ENCODE assay signal across 8 mouse cellular contexts in genomic region chr1:119457993-119458605, GRCm38 (mm10). TPM values are rescaled to one million over a fixed set of nuclear protein-coding genes. Genes with fewer than 3 reads are reported as not detected.
DNase-seq lines count a peak whose midpoint lies in the region; ATAC-seq and TF ChIP-seq lines count a peak whose summit lies in the region.

No protein-coding gene starts in this region.

- no peak for TF ChIP-seq EP300 in stomach, postnatal 0 days (optimal IDR thresholded peaks at IDR 0.05)

- DNase-seq in A20 (ENCODE audit: low read depth, low spot score): peak; percentile 71
- peak; percentile 81 for DNase-seq in R1 (ENCODE audit: low read depth, low spot score)
- DNase-seq in cerebellum, postnatal 4 days (ENCODE audit: low spot score in 2 of 2): peak; percentile 37 to 69
- DNase-seq in gastrocnemius, adult 8-10 months (ENCODE audit: low spot score in 2 of 2): peak; percentile 12 to 30
- DNase-seq in kidney, adult 18-20 months: peak; percentile 71
- DNase-seq in limb, embryonic 11.5 days (ENCODE audit: low spot score): peak; percentile 78
- DNase-seq in naive thymus-derived CD4-positive, alpha-beta T cell, adult 2 months (ENCODE audit: low read depth): peak; percentile 72
- peak; percentile 44 for DNase-seq in stomach, postnatal 0 days (ENCODE audit: low spot score)

- no peak overlapping the region for H3K4me2 ChIP-seq in limb, embryonic 11.5 days (ENCODE audit: low read depth, severe bottlenecking)
- peak overlapping the region; percentile 27; the same call in 1 of the 2 replicates for H3K4me2 ChIP-seq in stomach, postnatal 0 days (replicated peaks; ENCODE audit: low read depth)

- WGBS in limb, embryonic 11.5 days: 15% methylated on average over 10 of the region's 10 CpGs
- 6% methylated on average over 10 of the region's 10 CpGs for WGBS in stomach, postnatal 0 days

- peaks cover 6% of the 10 kb centered on the region for H3K4me1 ChIP-seq in limb, embryonic 11.5 days (ENCODE audit: control insufficient read depth, insufficient read depth, low read length)
- no peaks in the 10 kb centered on the region for H3K4me1 ChIP-seq in stomach, postnatal 0 days (replicated peaks; ENCODE audit: control insufficient read depth, insufficient read depth)

- H3K9me3 ChIP-seq in limb, embryonic 11.5 days (ENCODE audit: control insufficient read depth, low read length): no peaks in the 10 kb centered on the region
- no peaks in the 10 kb centered on the region for H3K9me3 ChIP-seq in stomach, postnatal 0 days (ENCODE audit: control insufficient read depth, low read length)

- no peak overlapping the region for H3K4me3 ChIP-seq in limb, embryonic 11.5 days (ENCODE audit: low read depth, low read length)
- H3K4me3 ChIP-seq in stomach, postnatal 0 days (ENCODE audit: low read depth, low read length): no peak overlapping the region

- no peaks in the 10 kb centered on the region for H3K36me3 ChIP-seq in limb, embryonic 11.5 days (ENCODE audit: control insufficient read depth, insufficient read depth, low read length)
- no peaks in the 10 kb centered on the region for H3K36me3 ChIP-seq in stomach, postnatal 0 days (ENCODE audit: control insufficient read depth, insufficient read depth, low read length)

- H3K27ac ChIP-seq in limb, embryonic 11.5 days (replicated peaks; ENCODE audit: low read depth, low read length): no peak overlapping the region
- no peak overlapping the region for H3K27ac ChIP-seq in stomach, postnatal 0 days (replicated peaks)

- peak; percentile 79 for TF ChIP-seq CTCF in stomach, postnatal 0 days (IDR thresholded peaks at IDR 0.05; ENCODE audit: low read depth)

- ATAC-seq in limb, embryonic 11.5 days (ENCODE audit: insufficient number of reproducible peaks, low FRiP score, low TSS enrichment, low read depth): no peak
- ATAC-seq in stomach, postnatal 0 days (ENCODE audit: low FRiP score, low TSS enrichment): no peak

- H3K9ac ChIP-seq in limb, embryonic 11.5 days (ENCODE audit: low read length): no peak overlapping the region
- H3K9ac ChIP-seq in stomach, postnatal 0 days (ENCODE audit: low read length): no peak overlapping the region

- no peaks in the 10 kb centered on the region for H3K27me3 ChIP-seq in limb, embryonic 11.5 days (ENCODE audit: control insufficient read depth, insufficient read depth, low read length)
- no peaks in the 10 kb centered on the region for H3K27me3 ChIP-seq in stomach, postnatal 0 days (ENCODE audit: control insufficient read depth, insufficient read depth, low read length)

RNA-seq across cellular contexts. Expression of gene Inhbb, which starts 36.1 kb away (rescaled TPM):
- 1 to 10 TPM in 1 of 4 experiments, under 1 TPM in 3; 0.39 to 1.3 (median 0.67) TPM for total RNA-seq in gastrocnemius, adult 8-10 months (2022)
- polyA plus RNA-seq in limb, embryonic 11.5 days (2014; fragmentation: Nextera tagmentation; extraction: Ambion mirVana): 0.09 and 0.15 TPM in 2 replicates
- polyA plus RNA-seq in stomach, postnatal 0 days (2015; fragmentation: Nextera tagmentation; extraction: Ambion mirVana): 0.65 and 0.70 TPM in 2 replicates

RNA-seq across cellular contexts. Expression of gene Ralb, which starts 46.5 kb away (rescaled TPM):
- 1 to 10 TPM; 6.2 to 9.9 (median 7.0) TPM for total RNA-seq in gastrocnemius, adult 8-10 months (2022)
- polyA plus RNA-seq in limb, embryonic 11.5 days (2014; fragmentation: Nextera tagmentation; extraction: Ambion mirVana): 85.5 and 91.0 TPM in 2 replicates
- 102 TPM in 2 replicates for polyA plus RNA-seq in stomach, postnatal 0 days (2015; fragmentation: Nextera tagmentation; extraction: Ambion mirVana)

Comparison
In these comparisons a context has a peak if more than half of its experiments do, and no peak if none do; other contexts are left out.
1. DNase-seq: peak in every context shown above with its lines; median percentile 81 in R1; 78 in limb, embryonic 11.5 days; 72 in naive thymus-derived CD4-positive, alpha-beta T cell, adult 2 months; 71 in A20; 71 in kidney, adult 18-20 months; 53 in cerebellum, postnatal 4 days; 44 in stomach, postnatal 0 days; 21 in gastrocnemius, adult 8-10 months.